Mouse (Mus musculus) hindbrain, embryonic 16.5 days (tissue): Measurements from ENCODE around the gene 4930415O20Rik. TPM values are rescaled to one million over a fixed set of nuclear protein-coding genes. Genes with fewer than 3 reads are reported as not detected.
A peak's percentile ranks its signal among the peaks of the same experiment; 100 is the strongest.

ENCODE experiments used
- ATAC-seq: fragments of 200-750 bp; cut with Nextera tagmentation; 2 replicates; pipeline ENCODE4 v1.8.0; 2017; ENCODE audit warnings: moderate TSS enrichment, moderate library complexity
- H3K27ac ChIP-seq: fragments of 300-500 bp; sonication (generic); 2 replicates; pipeline ENCODE4 v1.5.1; 2014; ENCODE audit warnings: low read depth, mild to moderate bottlenecking, control low read depth, low read length, moderate library complexity
- H3K27me3 ChIP-seq: fragments of 300-500 bp; sonication (generic); replicated peaks from 2 replicates; pipeline ENCODE4 v1.6.1; 2014; ENCODE audit warnings: low read length; ENCODE audit not compliant: control insufficient read depth, insufficient read depth
- H3K36me3 ChIP-seq: fragments of 300-500 bp; sonication (generic); 2 replicates; pipeline ENCODE4 v1.6.1; 2014; ENCODE audit warnings: mild to moderate bottlenecking, low read length, moderate library complexity, mixed read lengths; ENCODE audit not compliant: control insufficient read depth, insufficient read depth
- H3K4me1 ChIP-seq: fragments of 300-500 bp; sonication (generic); 2 replicates; pipeline ENCODE4 v1.6.1; 2014; ENCODE audit warnings: low read depth, low read length; ENCODE audit not compliant: control insufficient read depth, insufficient read depth
- H3K4me2 ChIP-seq: fragments of 300-500 bp; sonication (generic); 2 replicates; pipeline ENCODE4 v1.6.1; 2014; ENCODE audit warnings: mild to moderate bottlenecking, low read length, control low read depth, moderate library complexity
- H3K4me3 ChIP-seq: fragments of 300-500 bp; sonication (generic); 2 replicates; pipeline ENCODE4 v1.5.1; 2014; ENCODE audit warnings: mild to moderate bottlenecking, low read length, control low read depth, moderate library complexity
- H3K9ac ChIP-seq: fragments of 300-500 bp; sonication (generic); 2 replicates; pipeline ENCODE4 v1.6.1; 2014; ENCODE audit warnings: low read depth, mild to moderate bottlenecking, control low read depth, low read length, moderate library complexity
- H3K9me3 ChIP-seq: fragments of 300-500 bp; sonication (generic); 2 replicates; pipeline ENCODE4 v1.6.1; 2014; ENCODE audit warnings: mild to moderate bottlenecking, low read length, moderate library complexity; ENCODE audit not compliant: control insufficient read depth
- WGBS: fragments of 180-500 bp; shearing (Covaris S2); extraction: QIAGEN DNeasy Blood & Tissue Kit; methylation state at CpG from one replicate; pipeline ENCODE4 v1.1.7; 2014; 5-methylcytosine and 5-hydroxymethylcytosine counted together
- polyA plus RNA-seq: library from polyadenylated mRNA; unstranded; fragments of >200 nt; fragmentation: Nextera tagmentation; extraction: Ambion mirVana; gene quantifications from 2 replicates; pipeline ENCODE4 v1.2.1, GENCODE M21; 2015

4930415O20Rik gene
- polyA plus RNA-seq, result 0.30 and 0.31 TPM in 2 replicates

GRCm38 (mm10) chr15:98570873-98571538 is at the start of gene 4930415O20Rik, which contains the start of gene Ccnt1:
Gene 4930415O20Rik (plus strand): TSS chr15:98571004.
Gene Ccnt1 (minus strand): TSS chr15:98570923.
- H3K4me1 ChIP-seq, result peaks cover 12% of the 10 kb centered on the region
- no peaks in the 10 kb centered on the region for H3K9me3 ChIP-seq
- no peak within 1 kb of the TSS for H3K9ac ChIP-seq
- no peaks in the 10 kb centered on the region for H3K36me3 ChIP-seq
- no peak within 1 kb of the TSS for H3K4me3 ChIP-seq
- H3K27me3 ChIP-seq, result no peaks in the 10 kb centered on the region
- no peak within 1 kb of the TSS for H3K4me2 ChIP-seq
- no peak within 1 kb of the TSS for H3K27ac ChIP-seq
- 84% methylated on average over 10 of the region's 10 CpGs for WGBS
- no peak for ATAC-seq

- Histone ChIP-seq H3K9ac (no peak overlapping the region), H3K36me3 (peaks cover 37% of the 10 kb centered on the region), H3K4me2 (no peak overlapping the region), H3K9me3 (no peaks in the 10 kb centered on the region), H3K27ac (no peak overlapping the region), H3K4me3 (no peak overlapping the region), H3K27me3 (no peaks in the 10 kb centered on the region), H3K4me1 (no peaks in the 10 kb centered on the region)
- no peak for ATAC-seq
- 91% methylated on average over 3 of the region's 3 CpGs for WGBS
Observed at GRCm38 (mm10) chr15:98521245-98521644, 49.6 kb upstream of the 4930415O20Rik start.

GRCm38 (mm10) chr15:98526057-98526456 is 44.7 kb upstream of the 4930415O20Rik start:
- Histone ChIP-seq H3K9me3 (no peaks in the 10 kb centered on the region), H3K27me3 (no peaks in the 10 kb centered on the region), H3K9ac (no peak overlapping the region), H3K27ac (no peak overlapping the region), H3K4me2 (no peak overlapping the region), H3K4me1 (peaks cover 3% of the 10 kb centered on the region; the same call in 1 of the 2 replicates), H3K4me3 (no peak overlapping the region), H3K36me3 (peaks cover 48% of the 10 kb centered on the region)
- ATAC-seq, result no peak
- 51% methylated on average over 5 of the region's 5 CpGs for WGBS

GRCm38 (mm10) chr15:98527056-98527771 is 43.6 kb upstream of the 4930415O20Rik start:
- no peak overlapping the region for H3K4me3 ChIP-seq
- no peak overlapping the region for H3K4me2 ChIP-seq
- peaks cover 4% of the 10 kb centered on the region for H3K4me1 ChIP-seq
- H3K27me3 ChIP-seq, result no peaks in the 10 kb centered on the region
- ATAC-seq, result no peak
- H3K9ac ChIP-seq, result no peak overlapping the region
- no peaks in the 10 kb centered on the region for H3K9me3 ChIP-seq
- peaks cover 47% of the 10 kb centered on the region for H3K36me3 ChIP-seq
- H3K27ac ChIP-seq, result no peak overlapping the region
- WGBS, result 93% methylated on average over 5 of the region's 5 CpGs

- Histone ChIP-seq H3K4me3 (no peak overlapping the region), H3K4me2 (no peak overlapping the region), H3K36me3 (peaks cover 38% of the 10 kb centered on the region), H3K4me1 (peaks cover 12% of the 10 kb centered on the region), H3K27me3 (no peaks in the 10 kb centered on the region), H3K9ac (no peak overlapping the region), H3K27ac (no peak overlapping the region), H3K9me3 (no peaks in the 10 kb centered on the region)
- ATAC-seq, result no peak
- WGBS, result 93% methylated on average over 5 of the region's 5 CpGs
Observed at GRCm38 (mm10) chr15:98528066-98528563, 42.7 kb upstream of the 4930415O20Rik start.

GRCm38 (mm10) chr15:98532281-98532680 is 38.5 kb upstream of the 4930415O20Rik start:
- peak overlapping the region; percentile 75 for H3K4me3 ChIP-seq
- 30% methylated on average over 5 of the region's 5 CpGs for WGBS
- no peak overlapping the region for H3K27ac ChIP-seq

GRCm38 (mm10) chr15:98533035-98533531 is 37.7 kb upstream of the 4930415O20Rik start:
- peaks cover 12% of the 10 kb centered on the region for H3K4me1 ChIP-seq

More at GRCm38 (mm10) chr15:98532281-98532680, 38.5 kb upstream of the 4930415O20Rik start:
- ATAC-seq, result no peak
- Histone ChIP-seq H3K27me3 (no peaks in the 10 kb centered on the region), H3K4me2 (peak overlapping the region; percentile 94), H3K9ac (peak overlapping the region; percentile 90; the same call in 1 of the 2 replicates), H3K4me1 (peaks cover 12% of the 10 kb centered on the region), H3K9me3 (no peaks in the 10 kb centered on the region), H3K36me3 (peaks cover 32% of the 10 kb centered on the region)

GRCm38 (mm10) chr15:98533881-98534627 is 36.8 kb upstream of the 4930415O20Rik start, which contains the start of gene Kansl2:
Gene Kansl2 (minus strand): TSS chr15:98534264.
- Histone ChIP-seq H3K4me3 (peak within 1 kb of the TSS; percentile 75), H3K9me3 (no peaks in the 10 kb centered on the region), H3K36me3 (peaks cover 17% of the 10 kb centered on the region), H3K4me2 (peak within 1 kb of the TSS; percentile 94), H3K27me3 (no peaks in the 10 kb centered on the region), H3K27ac (peak within 1 kb of the TSS; percentile 99), H3K9ac (peak within 1 kb of the TSS; percentile 90), H3K4me1 (peaks cover 12% of the 10 kb centered on the region)
- WGBS, result under 1% methylated on average over 67 of the region's 70 CpGs
- peak; percentile 100 for ATAC-seq

More at GRCm38 (mm10) chr15:98533035-98533531, 37.7 kb upstream of the 4930415O20Rik start:
- Histone ChIP-seq H3K4me2 (peak overlapping the region; percentile 94), H3K27me3 (no peaks in the 10 kb centered on the region), H3K4me3 (peak overlapping the region; percentile 75), H3K36me3 (peaks cover 26% of the 10 kb centered on the region), H3K27ac (peak overlapping the region; percentile 39; the same call in 1 of the 2 replicates), H3K9ac (peak overlapping the region; percentile 90), H3K9me3 (no peaks in the 10 kb centered on the region)
- no peak for ATAC-seq
- under 1% methylated on average over 18 of the region's 18 CpGs for WGBS
